Mouse (Mus musculus): ENCODE data around the gene Plppr1. TPM values are rescaled to one million over a fixed set of nuclear protein-coding genes. Genes with fewer than 3 reads are reported as not detected.

The Plppr1 gene
- total RNA-seq, 2 experiments from 2014 or later, result 47.2 to 49.7 TPM

- no peak for DNase-seq (ENCODE audit: extremely low spot score in 1 of 2, low spot score in 2 of 2)
- intact Hi-C loops (cut with DNase I), result no loop called here
These were observed 48.8 kb downstream of the Plppr1 start for GRCm38 (mm10) chr4:49107895-49108294.

- DNase-seq (ENCODE audit: extremely low spot score in 1 of 2, low spot score in 2 of 2), result peak in 1 of 2 experiments; percentile 33
- intact Hi-C loops (cut with DNase I), result no loop called here
These were observed 49.3 kb downstream of the Plppr1 start for GRCm38 (mm10) chr4:49108371-49108770.

- intact Hi-C loops (cut with DNase I), result no loop called here
- DNase-seq (ENCODE audit: extremely low spot score in 1 of 2, low spot score in 2 of 2), result no peak
These were observed 50.9 kb downstream of the Plppr1 start for GRCm38 (mm10) chr4:49109989-49110388.

GRCm38 (mm10) chr4:49118842-49119241, 59.8 kb downstream of the Plppr1 start:
- intact Hi-C loops (cut with DNase I), result no loop called here
- DNase-seq (ENCODE audit: extremely low spot score in 1 of 2, low spot score in 2 of 2), result no peak

- DNase-seq (ENCODE audit: extremely low spot score in 1 of 2, low spot score in 2 of 2), result no peak
- intact Hi-C loops (cut with DNase I), result loop anchor here (5.0 kb wide), 1 partner anchor 82 kb away; no protein-coding TSS in a partner anchor
These were observed 85.7 kb downstream of the Plppr1 start for GRCm38 (mm10) chr4:49144798-49145197.

- DNase-seq (ENCODE audit: extremely low spot score in 1 of 2, low spot score in 2 of 2), result no peak
- intact Hi-C loops (cut with DNase I), result loop anchor here (5.0 kb wide), 1 partner anchor 86 kb away; no protein-coding TSS in a partner anchor
These were observed 89.7 kb downstream of the Plppr1 start for GRCm38 (mm10) chr4:49148775-49149174.

GRCm38 (mm10) chr4:49149251-49149650, 90.2 kb downstream of the Plppr1 start:
- intact Hi-C loops (cut with DNase I), result loop anchor here (5.0 kb wide), 1 partner anchor 87 kb away; no protein-coding TSS in a partner anchor
- no peak for DNase-seq (ENCODE audit: extremely low spot score in 1 of 2, low spot score in 2 of 2)

GRCm38 (mm10) chr4:49153849-49154248, 94.8 kb downstream of the Plppr1 start:
- intact Hi-C loops (cut with DNase I), result no loop called here
- peak in 1 of 2 experiments; percentile 51 for DNase-seq (ENCODE audit: extremely low spot score in 1 of 2, low spot score in 2 of 2)

GRCm38 (mm10) chr4:49156781-49157180, 97.7 kb downstream of the Plppr1 start:
- no peak for DNase-seq (ENCODE audit: extremely low spot score in 1 of 2, low spot score in 2 of 2)
- intact Hi-C loops (cut with DNase I), result no loop called here

GRCm38 (mm10) chr4:49163285-49163684, 104.2 kb downstream of the Plppr1 start:
- intact Hi-C loops (cut with DNase I), result no loop called here
- DNase-seq (ENCODE audit: extremely low spot score in 1 of 2, low spot score in 2 of 2), result no peak

GRCm38 (mm10) chr4:49166391-49166790, 107.3 kb downstream of the Plppr1 start:
- intact Hi-C loops (cut with DNase I), result no loop called here
- DNase-seq (ENCODE audit: extremely low spot score in 1 of 2, low spot score in 2 of 2), result no peak

GRCm38 (mm10) chr4:49167030-49167429, 108.0 kb downstream of the Plppr1 start:
- no peak for DNase-seq (ENCODE audit: extremely low spot score in 1 of 2, low spot score in 2 of 2)
- intact Hi-C loops (cut with DNase I), result no loop called here

- no peak for DNase-seq (ENCODE audit: extremely low spot score in 1 of 2, low spot score in 2 of 2)
- intact Hi-C loops (cut with DNase I), result no loop called here
These were observed 110.4 kb downstream of the Plppr1 start for GRCm38 (mm10) chr4:49169498-49169897.

GRCm38 (mm10) chr4:49178101-49178500, 119.0 kb downstream of the Plppr1 start:
- intact Hi-C loops (cut with DNase I), result no loop called here
- DNase-seq (ENCODE audit: extremely low spot score in 1 of 2, low spot score in 2 of 2), result no peak

GRCm38 (mm10) chr4:49178891-49179290, 119.8 kb downstream of the Plppr1 start:
- intact Hi-C loops (cut with DNase I), result no loop called here
- DNase-seq (ENCODE audit: extremely low spot score in 1 of 2, low spot score in 2 of 2), result no peak

- intact Hi-C loops (cut with DNase I), result no loop called here
- no peak for DNase-seq (ENCODE audit: extremely low spot score in 1 of 2, low spot score in 2 of 2)
These were observed 120.6 kb downstream of the Plppr1 start for GRCm38 (mm10) chr4:49179471-49180181.

GRCm38 (mm10) chr4:49189991-49190526, 131.0 kb downstream of the Plppr1 start:
- DNase-seq (ENCODE audit: extremely low spot score in 1 of 2, low spot score in 2 of 2), result no peak
- intact Hi-C loops (cut with DNase I), result no loop called here

GRCm38 (mm10) chr4:49197125-49197747, 138.2 kb downstream of the Plppr1 start:
- intact Hi-C loops (cut with DNase I), result no loop called here
- DNase-seq (ENCODE audit: extremely low spot score in 1 of 2, low spot score in 2 of 2), result peak in 1 of 2 experiments; percentile 26

- no peak for DNase-seq (ENCODE audit: extremely low spot score in 1 of 2, low spot score in 2 of 2)
- intact Hi-C loops (cut with DNase I), result no loop called here
These were observed 151.4 kb downstream of the Plppr1 start for GRCm38 (mm10) chr4:49210457-49210856.

GRCm38 (mm10) chr4:49211582-49211981, 152.5 kb downstream of the Plppr1 start:
- no peak for DNase-seq (ENCODE audit: extremely low spot score in 1 of 2, low spot score in 2 of 2)
- intact Hi-C loops (cut with DNase I), result no loop called here
